Mouse (Mus musculus): ENCODE measurements at regions not wholly inside any gene's neighbourhood (a gene's known extent, or its start where the extent isn't known, plus 50 kb on each side); places are given as distances from the start of the nearest gene placed in this dataset.

GRCm38 (mm10) chr6:84514623-84515022 is 79.1 kb downstream of the Cyp26b1 start:
- peak; percentile 30 for DNase-seq (ENCODE audit: low read depth, low spot score)

DNA sequence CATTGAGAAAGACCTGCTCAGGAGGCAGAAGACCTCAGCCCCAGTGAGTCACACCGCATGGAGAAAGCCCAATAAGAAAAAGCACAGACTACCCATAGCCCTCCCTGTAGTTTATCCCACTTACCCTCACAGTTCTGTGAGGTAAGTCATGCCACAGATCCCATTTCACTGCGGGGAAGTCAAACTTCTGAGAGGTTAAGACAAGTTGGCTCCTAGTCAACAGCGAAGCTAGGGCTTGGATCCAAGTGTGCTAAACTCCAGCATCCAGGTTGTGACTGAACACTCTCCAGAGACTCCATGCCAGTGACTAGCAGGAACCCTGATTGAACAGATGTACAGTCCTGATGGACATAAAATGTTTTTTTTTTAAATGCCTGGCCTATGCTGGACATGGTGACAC is 85.1 kb downstream of the Cyp26b1 start:
- DNase-seq (ENCODE audit: low read depth, low spot score): no peak

- DNase-seq (ENCODE audit: low read depth, low spot score): no peak
These were observed 87.0 kb downstream of the Cyp26b1 start for GRCm38 (mm10) chr6:84506675-84507074.

DNA sequence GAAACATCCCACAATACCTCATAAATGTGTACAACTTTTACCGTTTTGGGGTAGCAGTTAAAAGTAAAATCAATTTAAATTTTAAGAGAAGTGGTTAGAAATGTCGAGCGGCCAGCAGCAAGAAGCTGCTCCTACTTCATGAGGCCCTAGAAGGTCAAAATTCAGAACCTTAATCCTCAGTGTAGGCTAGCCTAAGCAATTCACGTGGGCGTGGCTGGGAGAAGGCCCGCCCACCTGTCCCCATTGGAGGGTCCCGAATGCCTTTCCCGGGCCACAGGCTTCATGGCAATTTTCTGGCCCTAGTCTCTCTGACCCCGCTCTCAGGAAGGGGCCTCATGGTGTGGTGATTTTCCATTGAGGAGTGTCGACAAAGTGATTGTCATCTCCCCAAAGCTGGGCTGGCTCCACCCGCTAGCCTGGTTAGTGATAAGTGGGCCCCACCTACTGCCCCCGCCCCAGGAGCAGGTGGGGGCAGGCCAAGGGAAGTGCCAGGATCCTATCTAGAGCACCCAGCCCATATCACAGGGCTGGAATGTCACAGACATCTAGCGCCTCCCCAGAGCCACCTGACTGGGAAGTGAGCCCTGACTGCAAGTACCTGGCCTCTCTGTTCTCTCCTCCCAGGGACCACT is 93.3 kb downstream of the Cyp26b1 start:
- DNase-seq (ENCODE audit: low read depth, low spot score): no peak

DNA sequence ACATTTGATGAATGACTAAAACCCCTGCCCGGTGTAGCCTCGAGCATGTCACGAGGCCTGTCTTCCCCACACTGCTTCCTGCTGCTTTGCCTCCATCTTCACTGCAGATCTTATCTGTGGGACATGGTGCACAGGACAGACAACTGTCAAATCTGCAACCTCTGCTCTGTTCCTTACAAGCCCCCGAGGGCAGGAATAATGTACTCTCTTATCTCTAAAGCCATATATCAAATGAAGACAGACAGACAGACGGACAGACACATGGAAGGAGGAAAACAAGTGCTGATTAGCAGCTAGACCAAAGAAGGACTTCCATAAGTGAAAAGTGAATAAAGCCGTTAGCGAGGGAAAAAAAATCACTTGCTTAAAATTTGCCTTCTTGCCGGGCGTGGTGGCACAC is 95.6 kb downstream of the Cyp26b1 start:
- no peak for DNase-seq (ENCODE audit: low read depth, low spot score)

GRCm38 (mm10) chr6:84493676-84494075 is 100.0 kb downstream of the Cyp26b1 start:
- DNase-seq (ENCODE audit: low read depth, low spot score): no peak

- DNase-seq (ENCODE audit: low read depth, low spot score): no peak
These were observed 100.5 kb downstream of the Cyp26b1 start for GRCm38 (mm10) chr6:84493169-84493568.

GRCm38 (mm10) chr6:84492594-84492993 is 101.1 kb downstream of the Cyp26b1 start:
- no peak for DNase-seq (ENCODE audit: low read depth, low spot score)

- DNase-seq (ENCODE audit: low read depth, low spot score): no peak
These were observed 102.6 kb downstream of the Cyp26b1 start for GRCm38 (mm10) chr6:84491106-84491505.

- DNase-seq (ENCODE audit: low read depth, low spot score): no peak
These were observed 112.5 kb downstream of the Cyp26b1 start for GRCm38 (mm10) chr6:84481205-84481604.

GRCm38 (mm10) chr6:84477072-84477471 is 116.6 kb downstream of the Cyp26b1 start:
- DNase-seq (ENCODE audit: low read depth, low spot score): no peak

DNA sequence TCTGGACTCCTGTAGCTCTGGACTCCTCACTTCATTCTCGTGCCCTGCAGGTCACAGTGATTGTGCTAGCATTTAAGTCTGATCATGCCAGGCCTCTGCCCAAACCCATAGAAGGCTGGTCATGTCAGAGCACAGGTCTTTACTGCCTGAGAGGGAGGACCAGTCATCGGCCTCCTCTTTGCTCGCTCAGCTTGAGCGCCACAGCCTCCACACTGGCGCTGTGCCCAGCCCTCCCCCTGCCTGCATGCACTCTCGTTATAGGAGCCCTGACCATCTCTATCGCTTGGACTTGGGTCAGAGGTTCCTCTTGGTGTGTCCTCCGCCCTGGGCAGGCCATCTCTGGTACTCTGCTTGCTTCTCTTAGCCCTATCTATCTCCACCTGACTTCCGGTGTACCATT is 117.2 kb downstream of the Cyp26b1 start:
- no peak for DNase-seq (ENCODE audit: low read depth, low spot score)

GRCm38 (mm10) chr6:84474835-84475234 is 118.9 kb downstream of the Cyp26b1 start:
- no peak for DNase-seq (ENCODE audit: low read depth, low spot score)

DNA sequence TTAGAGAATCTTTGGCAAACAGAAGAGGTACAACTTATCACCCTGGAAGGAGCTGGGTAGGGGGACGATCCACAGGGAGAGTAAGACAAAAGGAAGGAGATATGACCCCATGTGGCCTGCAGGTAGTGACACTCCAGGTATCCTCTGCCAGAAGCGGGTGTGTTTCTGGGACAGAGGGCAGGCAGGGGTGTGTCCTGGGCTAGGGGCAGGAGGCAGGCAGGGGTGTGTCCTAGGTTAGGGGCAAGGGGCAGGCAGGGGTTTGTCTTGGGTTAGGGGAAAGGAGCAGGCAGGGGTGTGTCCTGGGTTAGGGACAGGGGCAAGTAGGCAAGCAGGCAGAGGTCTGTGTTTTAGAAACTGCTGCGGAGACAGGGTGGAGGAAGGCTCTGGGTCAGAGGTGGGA is 120.5 kb downstream of the Cyp26b1 start:
- no peak for DNase-seq (ENCODE audit: low read depth, low spot score)

DNA sequence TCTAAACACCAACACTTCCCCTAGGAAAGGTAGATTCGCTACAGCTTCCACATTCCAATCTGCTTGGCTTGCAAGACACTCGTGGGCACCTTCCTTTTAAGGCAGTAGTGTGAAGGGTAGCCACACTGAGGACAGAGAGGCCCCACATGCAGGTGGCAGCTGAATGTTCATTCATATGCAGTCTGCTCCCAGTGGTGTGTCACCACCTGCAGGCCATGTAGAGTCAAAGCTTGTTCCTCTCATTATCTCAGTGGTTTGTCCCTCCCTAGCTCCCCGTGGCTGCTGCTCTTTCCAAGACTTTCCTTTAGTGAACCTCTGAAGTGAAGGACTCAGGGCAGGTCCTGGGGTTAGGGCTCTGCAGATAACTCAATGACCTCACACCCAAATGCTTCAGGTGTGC is 121.4 kb downstream of the Cyp26b1 start:
- peak; percentile 41 for DNase-seq (ENCODE audit: low read depth, low spot score)

- peak; percentile 49 for DNase-seq (ENCODE audit: low read depth, low spot score)
These were observed 126.4 kb downstream of the Cyp26b1 start for GRCm38 (mm10) chr6:84467319-84467718.

- DNase-seq (ENCODE audit: low read depth, low spot score): no peak
These were observed 127.5 kb downstream of the Cyp26b1 start for GRCm38 (mm10) chr6:84466223-84466622.

- no peak for DNase-seq (ENCODE audit: low read depth, low spot score)
These were observed 128.1 kb downstream of the Cyp26b1 start for GRCm38 (mm10) chr6:84465596-84465995.

GRCm38 (mm10) chr6:84463592-84464367 is 129.9 kb downstream of the Cyp26b1 start:
- DNase-seq (ENCODE audit: low read depth, low spot score): no peak

GRCm38 (mm10) chr6:84456803-84457202 is 136.9 kb downstream of the Cyp26b1 start:
- DNase-seq (ENCODE audit: low read depth, low spot score): no peak

DNA sequence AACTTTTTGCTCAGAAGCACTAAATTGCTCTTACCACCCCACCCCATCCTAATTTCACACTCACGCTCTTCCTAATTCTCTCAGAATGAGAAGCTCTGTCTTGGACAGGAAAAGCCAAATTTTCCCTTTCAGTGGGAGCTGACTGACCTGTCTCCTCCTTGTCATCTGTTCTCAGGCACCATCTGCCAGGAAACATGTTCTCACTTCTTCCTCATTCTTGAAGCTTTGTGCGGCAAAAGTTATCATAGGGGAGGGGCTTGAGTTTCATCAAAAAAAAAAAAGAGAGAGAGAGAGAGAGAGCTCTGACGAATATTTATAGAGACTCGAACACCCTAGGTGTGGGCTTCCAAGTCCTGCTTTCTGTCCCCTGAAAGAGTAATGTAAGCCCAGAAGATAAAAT is 148.6 kb downstream of the Cyp26b1 start:
- DNase-seq (ENCODE audit: low read depth, low spot score): no peak

DNA sequence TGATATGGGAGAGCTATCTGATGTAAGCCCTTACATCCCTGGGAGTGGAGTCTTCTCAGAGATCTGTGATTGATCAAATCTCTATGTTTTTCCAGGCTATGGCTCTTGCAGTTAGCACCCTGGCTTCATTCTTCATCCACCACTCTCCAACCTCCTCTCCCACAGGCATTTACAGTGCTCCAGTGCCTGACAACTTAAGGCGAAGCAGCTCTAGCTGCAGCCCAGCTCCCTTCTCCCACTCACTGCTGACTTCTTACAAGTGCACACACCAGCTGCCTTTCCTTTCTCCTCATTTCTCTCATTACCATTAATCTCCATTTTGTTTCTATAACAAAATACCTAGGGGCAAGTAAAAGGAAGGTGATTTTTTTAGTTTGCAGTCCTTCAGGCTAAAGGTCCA is 151.0 kb downstream of the Cyp26b1 start:
- DNase-seq (ENCODE audit: low read depth, low spot score): no peak

DNA sequence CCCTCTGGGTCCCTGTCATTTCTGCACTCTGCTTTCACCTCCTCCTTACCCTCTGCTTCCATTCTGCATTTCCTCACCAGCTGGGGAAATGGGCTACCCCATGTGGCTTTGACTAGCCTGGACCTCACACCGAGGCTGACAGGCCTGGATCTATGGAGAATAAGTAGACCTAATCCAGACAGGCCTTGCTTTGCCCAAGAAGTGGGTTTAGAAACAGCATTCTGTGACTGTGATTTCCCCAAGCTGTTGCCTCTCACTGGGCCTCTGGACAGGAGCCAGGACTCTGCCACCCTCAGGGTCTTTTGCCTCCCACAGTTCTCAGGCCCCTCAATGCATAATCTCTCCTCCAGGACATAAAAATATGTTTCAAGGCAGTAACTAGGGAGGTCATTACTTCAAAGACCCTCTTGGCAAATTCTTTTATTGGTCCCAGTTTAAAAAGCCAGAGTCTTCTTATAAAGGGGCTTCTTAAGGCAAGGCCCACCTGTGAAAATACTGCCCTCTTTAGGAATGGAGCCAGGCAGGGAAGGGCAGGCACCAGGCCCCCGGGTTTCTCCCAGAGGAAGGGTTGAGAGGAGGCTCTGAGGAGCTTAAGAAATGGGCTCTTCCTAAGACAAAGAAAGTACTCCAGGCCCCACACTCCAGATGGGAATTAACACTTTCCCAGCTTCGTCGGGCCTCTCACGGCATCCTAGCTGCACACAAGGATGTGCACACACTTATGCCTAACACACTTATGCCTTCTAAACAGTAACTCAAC is 151.8 kb downstream of the Cyp26b1 start:
- DNase-seq (ENCODE audit: low read depth, low spot score): no peak

All from 3T3-L1 (cell line).